Mouse (Mus musculus) limb, embryonic 14.5 days (tissue): ENCODE measurements around the gene Foxred1. TPM values are rescaled to one million over a fixed set of nuclear protein-coding genes. Genes with fewer than 3 reads are reported as not detected.

Source experiments
- ATAC-seq: fragments of 200-750 bp; cut with Nextera tagmentation; 2 replicates; pipeline ENCODE4 v1.8.0; 2017; ENCODE audit warnings: low read depth, moderate number of reproducible peaks, moderate TSS enrichment; ENCODE audit not compliant: low FRiP score
- DNase-seq: peaks from one replicate; pipeline ENCODE4 v3.0.0-alpha.2; 2015; ENCODE audit warnings: low spot score
- H3K27ac ChIP-seq: fragments of 300-500 bp; sonication (generic); replicated peaks from 2 replicates; pipeline ENCODE4 v1.5.1; 2014; ENCODE audit warnings: low read depth, mild to moderate bottlenecking, low read length, moderate library complexity, mixed read lengths
- H3K27me3 ChIP-seq: fragments of 300-500 bp; sonication (generic); 2 replicates; pipeline ENCODE4 v1.6.1; 2014; ENCODE audit warnings: low read length, mixed read lengths; ENCODE audit not compliant: control insufficient read depth, insufficient read depth
- H3K36me3 ChIP-seq: fragments of 300-500 bp; sonication (generic); 2 replicates; pipeline ENCODE4 v1.6.1; 2014; ENCODE audit warnings: mild to moderate bottlenecking, low read length, moderate library complexity, mixed read lengths; ENCODE audit not compliant: control insufficient read depth, insufficient read depth
- H3K4me1 ChIP-seq: fragments of 300-500 bp; sonication (generic); 2 replicates; pipeline ENCODE4 v1.6.1; 2014; ENCODE audit warnings: antibody characterized with exemption, low read length, mixed read lengths; ENCODE audit not compliant: control insufficient read depth, insufficient read depth
- H3K4me2 ChIP-seq: fragments of 300-500 bp; sonication (generic); replicated peaks from 2 replicates; pipeline ENCODE4 v1.6.1; 2014; ENCODE audit warnings: low read depth, mild to moderate bottlenecking, low read length, moderate library complexity; ENCODE audit not compliant: severe bottlenecking
- H3K4me3 ChIP-seq: fragments of 300-500 bp; sonication (generic); replicated peaks from 2 replicates; pipeline ENCODE4 v1.5.1; 2014; ENCODE audit warnings: low read length
- H3K9ac ChIP-seq: fragments of 300-500 bp; sonication (generic); 2 replicates; pipeline ENCODE4 v1.6.1; 2014; ENCODE audit warnings: mild to moderate bottlenecking, low read depth, low read length, moderate library complexity; ENCODE audit not compliant: severe bottlenecking
- H3K9me3 ChIP-seq: fragments of 300-500 bp; sonication (generic); 2 replicates; pipeline ENCODE4 v1.6.1; 2016; ENCODE audit warnings: low read length; ENCODE audit not compliant: control insufficient read depth
- POLR2A ChIP-seq: fragments of 200-500 bp; IDR thresholded peaks from 2 replicates; pipeline ENCODE4 v1.8.0; 2012; ENCODE audit warnings: inconsistent platforms, mild to moderate bottlenecking, moderate library complexity, borderline replicate concordance; ENCODE audit not compliant: insufficient read depth, insufficient read length; ENCODE audit errors: extremely low read depth
- WGBS: fragments of 180-500 bp; shearing (Covaris S2); extraction: QIAGEN DNeasy Blood & Tissue Kit; methylation state at CpG from one replicate; pipeline ENCODE4 v1.1.7; 2014; 5-methylcytosine and 5-hydroxymethylcytosine counted together
- polyA plus RNA-seq, 2 experiments: library from polyadenylated mRNA; depleted of rRNA in 1 of 2; stranded (reverse) in 1 of 2; unstranded in 1 of 2; fragments of >200 nt; fragmentation: Nextera tagmentation in 1 of 2; extraction: Ambion mirVana in 1 of 2; gene quantifications; 2 replicates each; pipeline versions ENCODE4 v1.2.1 to v1.2.3; 2012 to 2014

Gene Foxred1
- polyA plus RNA-seq, 2 experiments, result 29.5 to 55.2 TPM

DNA sequence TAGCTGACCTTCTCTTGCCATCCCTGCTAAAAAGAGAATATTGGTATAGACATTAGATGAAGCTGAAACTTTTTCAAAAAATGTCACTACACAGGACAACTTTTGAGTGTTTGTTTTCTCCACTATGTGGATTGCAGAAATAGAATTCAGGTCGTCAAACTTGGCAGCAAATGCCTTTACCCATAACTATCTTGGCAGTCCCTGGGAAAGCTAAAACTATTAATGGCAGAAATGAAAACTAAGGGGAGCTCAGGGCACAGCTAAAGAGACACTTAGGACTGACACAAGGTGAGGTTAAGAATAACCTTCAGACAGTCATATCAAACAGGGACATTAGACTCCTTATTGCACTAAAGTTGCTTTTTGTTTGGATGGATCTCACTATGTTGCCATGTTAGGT, 7.1 kb upstream of the Foxred1 start:
- Histone ChIP-seq H3K36me3 (peaks cover 86% of the 10 kb centered on the region), H3K4me3 (no peak overlapping the region), H3K9ac (no peak overlapping the region), H3K4me1 (no peaks in the 10 kb centered on the region), H3K9me3 (no peaks in the 10 kb centered on the region), H3K27ac (no peak overlapping the region), H3K4me2 (no peak overlapping the region), H3K27me3 (no peaks in the 10 kb centered on the region)
- DNase-seq (no peak), ATAC-seq (no peak)
- WGBS, result 80% methylated on average over 1 of the region's 1 CpGs
- TF ChIP-seq POLR2A, result no peak

DNA sequence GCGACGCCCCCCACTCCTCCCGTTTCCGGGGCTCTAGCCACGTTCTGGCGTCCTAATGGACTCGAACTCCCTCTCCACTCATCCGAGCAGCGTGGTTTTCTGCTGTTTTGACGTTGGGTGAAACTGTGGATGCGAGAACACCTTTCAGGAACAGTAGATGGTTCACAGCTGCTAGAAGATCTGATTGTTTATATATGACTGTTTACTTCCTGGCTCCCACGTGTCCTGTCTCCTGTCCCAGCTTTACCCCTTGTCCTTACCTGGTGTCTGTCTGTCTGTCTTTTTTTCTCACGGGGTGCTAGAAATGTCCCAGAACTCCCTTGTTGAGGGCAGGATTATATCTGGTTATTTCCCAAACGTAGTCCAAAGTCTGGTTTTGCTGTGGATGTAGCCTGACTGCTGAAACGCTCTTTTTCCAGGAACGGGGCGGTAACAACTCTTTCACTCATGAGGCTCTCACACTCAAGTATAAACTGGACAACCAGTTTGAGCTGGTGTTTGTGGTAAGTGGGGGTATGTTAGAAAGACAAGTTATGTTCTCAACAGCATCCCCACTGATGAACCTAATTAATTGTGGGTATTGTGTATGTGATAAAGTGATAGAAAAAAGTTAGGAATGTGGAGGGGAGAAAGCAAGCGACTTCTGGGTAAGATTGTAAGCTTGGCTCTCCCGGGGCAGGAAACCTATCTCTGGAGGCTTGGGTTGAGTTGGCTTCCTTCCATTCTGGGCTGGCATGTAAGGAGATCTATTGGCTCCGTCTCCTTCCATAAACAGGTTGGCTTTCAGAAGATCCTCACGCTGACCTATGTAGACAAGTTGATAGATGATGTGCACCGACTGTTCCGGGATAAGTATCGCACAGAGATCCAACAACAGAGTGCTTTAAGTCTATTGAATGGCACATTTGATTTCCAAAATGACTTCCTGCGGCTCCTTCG, 987 bp upstream of the Foxred1 start:
- Histone ChIP-seq H3K27me3 (no peaks in the 10 kb centered on the region), H3K4me3 (peak overlapping the region; percentile 79), H3K9me3 (no peaks in the 10 kb centered on the region), H3K4me2 (peak overlapping the region; percentile 86), H3K36me3 (peaks cover 56% of the 10 kb centered on the region), H3K9ac (peak overlapping the region; percentile 85), H3K4me1 (peaks cover 3% of the 10 kb centered on the region), H3K27ac (peak overlapping the region; percentile 65)
- ATAC-seq (no peak), DNase-seq (no peak)
- TF ChIP-seq POLR2A, result no peak
- 36% methylated on average over 26 of the region's 26 CpGs for WGBS

DNA sequence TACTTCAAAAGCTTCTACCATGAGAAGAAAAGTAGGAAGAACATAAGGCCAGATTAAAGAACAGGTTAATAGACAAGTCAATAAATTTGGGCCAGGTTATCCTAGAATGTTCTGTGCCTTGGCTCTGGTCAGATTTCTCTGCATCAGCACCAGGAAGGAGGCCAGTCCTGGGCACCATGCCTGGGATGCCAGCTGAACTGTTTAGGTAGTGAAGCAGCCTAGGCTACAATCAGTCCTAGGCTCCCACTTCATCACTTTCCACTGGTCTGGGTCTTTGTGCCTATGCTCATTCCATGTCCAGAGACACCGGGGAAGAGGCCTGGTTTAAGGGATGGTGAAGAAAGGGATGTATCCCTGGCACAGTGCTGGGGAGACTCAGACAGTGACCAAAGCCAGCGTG, 6.4 kb downstream of the Foxred1 start:
- ATAC-seq (no peak), DNase-seq (no peak)
- no peak overlapping the region for H3K4me3 ChIP-seq
- H3K36me3 ChIP-seq, result peaks cover 39% of the 10 kb centered on the region
- whole genome bisulfite sequencing, result 92% methylated on average over 2 of the region's 2 CpGs
- H3K9me3 ChIP-seq, result no peaks in the 10 kb centered on the region
- H3K27me3 ChIP-seq, result no peaks in the 10 kb centered on the region
- peaks cover 6% of the 10 kb centered on the region for H3K4me1 ChIP-seq
- no peak overlapping the region for H3K4me2 ChIP-seq
- no peak for TF ChIP-seq POLR2A
- no peak overlapping the region for H3K27ac ChIP-seq
- H3K9ac ChIP-seq, result no peak overlapping the region

DNA sequence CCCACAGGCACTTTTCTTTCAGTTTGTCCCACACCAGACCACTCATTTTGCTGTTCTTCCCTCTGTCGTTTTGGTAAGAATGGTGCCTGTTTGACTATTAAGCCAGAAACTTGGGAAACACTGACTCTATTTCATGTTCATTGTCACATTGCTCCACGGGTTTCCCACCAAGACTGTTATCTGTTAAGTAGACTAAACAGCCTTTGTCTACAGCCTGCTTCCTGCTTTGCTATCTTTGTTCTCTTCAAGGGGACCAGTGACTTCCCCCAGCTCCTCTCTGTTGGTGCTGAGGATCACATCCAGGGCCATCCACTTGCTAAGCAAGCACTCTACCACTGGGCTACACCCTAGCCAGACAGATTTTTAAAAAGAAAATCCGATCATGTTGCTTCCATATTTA, 7.3 kb downstream of the Foxred1 start:
- ATAC-seq (no peak), DNase-seq (no peak)
- Histone ChIP-seq H3K4me3 (no peak overlapping the region), H3K4me1 (peaks cover 6% of the 10 kb centered on the region), H3K27me3 (no peaks in the 10 kb centered on the region), H3K9me3 (no peaks in the 10 kb centered on the region), H3K27ac (no peak overlapping the region), H3K9ac (no peak overlapping the region), H3K36me3 (peaks cover 39% of the 10 kb centered on the region), H3K4me2 (no peak overlapping the region)
- no peak for TF ChIP-seq POLR2A
- 57% methylated on average over 3 of the region's 3 CpGs for WGBS

DNA sequence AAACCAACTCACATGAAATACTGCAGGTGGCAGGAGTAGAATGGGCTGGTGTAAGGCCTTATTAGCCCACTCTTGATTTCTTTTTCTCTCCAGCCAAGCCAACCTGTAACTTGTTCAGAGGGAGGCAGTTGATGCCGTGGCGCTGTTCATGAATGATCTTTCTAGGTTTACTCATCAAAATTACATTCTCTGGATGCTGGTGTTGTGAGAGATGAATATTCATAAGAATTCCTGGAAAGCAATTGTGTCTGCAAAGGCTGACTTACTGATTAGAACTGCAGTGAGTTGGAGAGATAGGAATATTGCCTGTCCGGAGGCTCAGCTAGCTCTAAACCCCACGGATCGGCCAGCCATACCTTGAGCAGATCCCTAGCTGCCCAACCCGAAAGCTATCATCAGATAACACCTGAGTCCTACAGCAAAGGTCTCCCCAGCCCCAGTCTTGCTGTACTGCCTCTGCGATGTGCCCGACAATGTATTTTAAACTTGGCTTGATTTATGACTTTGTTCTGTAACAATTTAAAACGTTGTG, 10.3 kb downstream of the Foxred1 start:
- DNase-seq (no peak), ATAC-seq (no peak)
- H3K27ac ChIP-seq, result no peak overlapping the region
- peak overlapping the region; percentile 84 for H3K4me2 ChIP-seq
- H3K27me3 ChIP-seq, result no peaks in the 10 kb centered on the region
- WGBS, result 57% methylated on average over 9 of the region's 9 CpGs
- H3K36me3 ChIP-seq, result peaks cover 12% of the 10 kb centered on the region
- TF ChIP-seq POLR2A, result no peak
- peaks cover 6% of the 10 kb centered on the region for H3K4me1 ChIP-seq
- H3K9me3 ChIP-seq, result no peaks in the 10 kb centered on the region
- H3K4me3 ChIP-seq, result peak overlapping the region; percentile 68
- H3K9ac ChIP-seq, result no peak overlapping the region
